Mouse (Mus musculus): ENCODE measurements around the gene Lypd9. TPM values are rescaled to one million over a fixed set of nuclear protein-coding genes. Genes with fewer than 3 reads are reported as not detected.
A peak's percentile ranks its signal among the peaks of the same experiment; 100 is the strongest.
"Not testable (repeated sequence)": the region's sequence is repeated elsewhere in the genome, so short reads cannot be mapped to it uniquely, and the experiment has no call there.

The Lypd9 gene
- not detected in 2 replicates for polyA plus RNA-seq (2014; fragmentation: Nextera tagmentation; extraction: Ambion mirVana)

DNA sequence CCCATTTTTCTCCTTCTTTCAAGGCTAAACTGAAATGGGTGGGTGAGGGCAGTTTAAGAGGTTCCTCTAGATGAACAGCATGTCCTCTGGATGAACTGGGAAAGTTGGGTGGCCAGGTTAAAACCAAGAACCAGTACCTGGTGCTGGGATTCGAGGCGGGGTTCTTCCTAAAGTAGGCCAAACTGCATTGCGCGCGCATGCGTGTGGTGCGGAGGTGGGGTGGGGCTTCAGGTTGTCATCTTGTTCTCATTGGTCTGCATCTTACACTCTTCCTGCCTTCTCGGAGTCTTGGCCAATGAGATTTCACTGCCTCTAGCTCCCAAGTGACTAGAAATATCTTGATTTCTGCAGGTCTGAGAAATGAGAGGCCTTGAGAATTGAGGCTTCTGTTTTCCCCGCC lies at the start of gene Lypd9:
Lypd9 (minus strand) TSS at position 165 of the 400 bp plus-strand sequence.
- ATAC-seq (ENCODE audit: low FRiP score, low TSS enrichment): no peak
- Histone ChIP-seq H3K9ac (ENCODE audit: low read depth, low read length) (no peak within 1 kb of the TSS), H3K4me2 (replicated peaks; ENCODE audit: low read depth, low read length) (no peak within 1 kb of the TSS), H3K9me3 (ENCODE audit: control insufficient read depth, low read length) (no peaks in the 10 kb centered on the region), H3K36me3 (ENCODE audit: control insufficient read depth, insufficient read depth, low read length) (no peaks in the 10 kb centered on the region), H3K27me3 (ENCODE audit: control insufficient read depth, insufficient read depth, low read length) (no peaks in the 10 kb centered on the region), H3K4me1 (ENCODE audit: control insufficient read depth, insufficient read depth, low read length) (no peaks in the 10 kb centered on the region), H3K27ac (ENCODE audit: low read depth, low read length) (no peak within 1 kb of the TSS), H3K4me3 (ENCODE audit: low read length) (no peak within 1 kb of the TSS)
- 98% methylated on average over 9 of the region's 9 CpGs for WGBS

DNA sequence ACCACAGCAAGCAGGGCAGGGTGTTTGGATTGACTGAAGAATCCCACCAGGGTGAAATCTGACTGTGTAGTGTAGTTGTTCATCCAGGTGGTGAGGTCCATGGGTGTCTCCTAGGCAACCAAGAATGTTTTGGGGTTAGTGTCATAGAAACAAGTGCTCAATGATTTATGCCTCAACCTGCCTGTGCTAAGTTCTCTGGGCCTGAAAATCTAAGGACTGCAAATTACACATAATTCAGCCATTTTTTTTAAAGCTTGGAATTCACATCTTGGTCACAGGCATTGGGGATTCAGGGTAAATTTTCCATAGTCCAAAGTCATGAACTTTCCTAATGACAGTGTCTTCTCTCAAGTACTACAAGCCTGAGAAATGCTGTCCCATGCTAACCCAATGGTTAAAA lies 49.7 kb upstream of the Lypd9 start, which contains the start of gene Olfr331:
Olfr331 (minus strand) TSS at position 101 of the 400 bp plus-strand sequence.
- not testable (repeated sequence) for H3K4me3 ChIP-seq (ENCODE audit: low read length); H3K4me1 ChIP-seq (ENCODE audit: control insufficient read depth, insufficient read depth, low read length); H3K27me3 ChIP-seq (ENCODE audit: control insufficient read depth, insufficient read depth, low read length); ATAC-seq (ENCODE audit: low FRiP score, low TSS enrichment); H3K9ac ChIP-seq (ENCODE audit: low read depth, low read length); H3K4me2 ChIP-seq (replicated peaks; ENCODE audit: low read depth, low read length); H3K9me3 ChIP-seq (ENCODE audit: control insufficient read depth, low read length); H3K36me3 ChIP-seq (ENCODE audit: control insufficient read depth, insufficient read depth, low read length); H3K27ac ChIP-seq (ENCODE audit: low read depth, low read length)

DNA sequence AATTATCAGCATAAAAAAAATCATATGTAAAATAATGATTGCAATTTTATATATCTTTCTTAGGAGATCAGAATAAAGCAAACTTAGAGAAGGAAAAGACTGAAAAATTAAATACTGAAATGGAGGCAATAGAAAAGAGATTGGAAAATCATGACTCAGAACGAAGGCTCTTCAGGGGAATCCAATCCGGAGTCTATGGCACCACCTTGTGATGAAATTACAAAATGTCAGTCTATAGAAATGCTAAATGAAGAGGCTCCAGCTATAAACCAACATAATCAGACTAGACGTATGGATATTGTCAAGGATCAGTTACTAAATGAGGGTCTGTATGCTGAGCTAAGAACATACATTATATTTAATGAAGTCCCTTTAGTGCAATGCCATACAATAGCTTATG lies 46.6 kb upstream of the Lypd9 start:
- H3K27me3 ChIP-seq (ENCODE audit: control insufficient read depth, insufficient read depth, low read length): no peaks in the 10 kb centered on the region
- no peaks in the 10 kb centered on the region for H3K9me3 ChIP-seq (ENCODE audit: control insufficient read depth, low read length)
- no peak overlapping the region for H3K27ac ChIP-seq (ENCODE audit: low read depth, low read length)
- no peak overlapping the region for H3K4me3 ChIP-seq (ENCODE audit: low read length)
- no peak for ATAC-seq (ENCODE audit: low FRiP score, low TSS enrichment)
- 64% methylated on average over 3 of the region's 3 CpGs for WGBS
- H3K9ac ChIP-seq (ENCODE audit: low read depth, low read length): no peak overlapping the region
- no peaks in the 10 kb centered on the region for H3K4me1 ChIP-seq (ENCODE audit: control insufficient read depth, insufficient read depth, low read length)
- no peaks in the 10 kb centered on the region for H3K36me3 ChIP-seq (ENCODE audit: control insufficient read depth, insufficient read depth, low read length)
- no peak overlapping the region for H3K4me2 ChIP-seq (replicated peaks; ENCODE audit: low read depth, low read length)

DNA sequence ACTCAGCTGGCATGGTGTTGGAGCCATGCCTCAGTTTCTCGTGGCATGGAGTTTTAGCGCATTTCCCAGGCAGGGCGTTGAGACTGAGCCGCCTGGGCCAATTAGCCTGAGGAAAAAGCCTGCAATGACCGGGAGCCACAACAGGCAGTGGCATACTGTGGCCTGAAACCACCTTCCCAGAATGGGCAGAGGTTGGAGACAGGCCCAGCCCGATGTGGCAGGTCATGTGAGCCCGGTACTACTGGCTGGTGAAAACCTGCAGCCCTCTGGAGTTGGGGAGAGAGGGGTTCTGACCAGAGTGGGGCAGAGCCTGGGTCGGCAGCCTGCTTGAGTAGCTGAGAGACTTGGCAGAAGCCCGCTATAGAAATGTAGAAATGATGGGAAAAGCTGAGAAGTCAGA lies 46.0 kb upstream of the Lypd9 start:
- no peaks in the 10 kb centered on the region for H3K27me3 ChIP-seq (ENCODE audit: control insufficient read depth, insufficient read depth, low read length)
- no peaks in the 10 kb centered on the region for H3K9me3 ChIP-seq (ENCODE audit: control insufficient read depth, low read length)
- H3K4me2 ChIP-seq (replicated peaks; ENCODE audit: low read depth, low read length): no peak overlapping the region
- H3K36me3 ChIP-seq (ENCODE audit: control insufficient read depth, insufficient read depth, low read length): no peaks in the 10 kb centered on the region
- no peak overlapping the region for H3K27ac ChIP-seq (ENCODE audit: low read depth, low read length)
- H3K4me1 ChIP-seq (ENCODE audit: control insufficient read depth, insufficient read depth, low read length): no peaks in the 10 kb centered on the region
- no peak overlapping the region for H3K4me3 ChIP-seq (ENCODE audit: low read length)
- no peak for ATAC-seq (ENCODE audit: low FRiP score, low TSS enrichment)
- H3K9ac ChIP-seq (ENCODE audit: low read depth, low read length): no peak overlapping the region
- 89% methylated on average over 9 of the region's 9 CpGs for WGBS

DNA sequence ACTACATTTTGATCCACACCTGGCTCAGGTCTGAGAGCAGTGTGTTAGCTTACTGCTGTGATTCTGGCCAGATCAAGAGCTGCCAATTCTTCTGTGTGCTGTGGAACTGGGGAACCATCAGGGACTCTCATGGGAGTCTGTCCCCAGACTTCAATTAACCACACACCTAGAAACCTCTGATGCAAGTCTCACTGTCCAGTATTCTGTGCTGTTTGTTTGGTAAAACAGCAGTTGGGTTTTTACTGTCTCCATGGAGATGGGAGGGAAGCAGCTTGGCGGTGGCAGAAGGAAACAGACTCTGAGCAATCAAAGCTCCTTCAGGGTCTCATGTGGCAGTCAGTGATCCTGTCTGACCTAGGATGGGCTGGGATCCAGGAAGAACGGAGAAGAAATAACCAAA lies 39.7 kb upstream of the Lypd9 start, which contains the start of gene Olfr332:
Olfr332 (minus strand) TSS at position 101 of the 400 bp plus-strand sequence.
- 77% methylated on average over 2 of the region's 2 CpGs for WGBS
- Histone ChIP-seq H3K4me3 (ENCODE audit: low read length) (no peak within 1 kb of the TSS), H3K27ac (ENCODE audit: low read depth, low read length) (no peak within 1 kb of the TSS), H3K4me1 (ENCODE audit: control insufficient read depth, insufficient read depth, low read length) (no peaks in the 10 kb centered on the region), H3K9me3 (ENCODE audit: control insufficient read depth, low read length) (no peaks in the 10 kb centered on the region), H3K36me3 (ENCODE audit: control insufficient read depth, insufficient read depth, low read length) (no peaks in the 10 kb centered on the region), H3K4me2 (replicated peaks; ENCODE audit: low read depth, low read length) (no peak within 1 kb of the TSS), H3K9ac (ENCODE audit: low read depth, low read length) (no peak within 1 kb of the TSS), H3K27me3 (ENCODE audit: control insufficient read depth, insufficient read depth, low read length) (no peaks in the 10 kb centered on the region)
- no peak for ATAC-seq (ENCODE audit: low FRiP score, low TSS enrichment)

DNA sequence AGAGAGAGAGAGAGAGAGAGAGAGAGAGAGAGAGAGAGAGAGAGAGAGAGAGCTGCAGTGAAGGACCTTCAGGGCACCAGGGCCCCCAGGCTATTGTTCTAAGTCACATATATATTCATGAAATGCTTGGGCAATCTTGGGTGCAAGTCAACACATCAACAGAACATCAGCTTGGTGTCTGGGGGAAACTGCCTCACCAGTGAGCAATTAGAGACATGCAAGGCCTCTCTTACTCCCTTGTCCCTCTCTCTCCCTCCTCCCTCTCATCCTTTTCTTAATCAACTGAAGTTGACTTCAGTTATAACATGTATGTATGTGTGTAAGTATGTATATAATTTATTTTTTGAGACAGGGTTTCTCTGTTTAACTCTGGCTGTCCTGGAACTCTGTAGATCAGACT lies 9.4 kb upstream of the Lypd9 start, which contains the start of gene Olfr30:
Olfr30 (minus strand) TSS at position 101 of the 400 bp plus-strand sequence.
- no peak within 1 kb of the TSS for H3K4me3 ChIP-seq (ENCODE audit: low read length)
- no peak for ATAC-seq (ENCODE audit: low FRiP score, low TSS enrichment)
- H3K4me1 ChIP-seq (ENCODE audit: control insufficient read depth, insufficient read depth, low read length): no peaks in the 10 kb centered on the region
- no peaks in the 10 kb centered on the region for H3K27me3 ChIP-seq (ENCODE audit: control insufficient read depth, insufficient read depth, low read length)
- H3K4me2 ChIP-seq (replicated peaks; ENCODE audit: low read depth, low read length): no peak within 1 kb of the TSS
- no peak within 1 kb of the TSS for H3K9ac ChIP-seq (ENCODE audit: low read depth, low read length)
- H3K27ac ChIP-seq (ENCODE audit: low read depth, low read length): no peak within 1 kb of the TSS
- H3K9me3 ChIP-seq (ENCODE audit: control insufficient read depth, low read length): no peaks in the 10 kb centered on the region
- no peaks in the 10 kb centered on the region for H3K36me3 ChIP-seq (ENCODE audit: control insufficient read depth, insufficient read depth, low read length)

DNA sequence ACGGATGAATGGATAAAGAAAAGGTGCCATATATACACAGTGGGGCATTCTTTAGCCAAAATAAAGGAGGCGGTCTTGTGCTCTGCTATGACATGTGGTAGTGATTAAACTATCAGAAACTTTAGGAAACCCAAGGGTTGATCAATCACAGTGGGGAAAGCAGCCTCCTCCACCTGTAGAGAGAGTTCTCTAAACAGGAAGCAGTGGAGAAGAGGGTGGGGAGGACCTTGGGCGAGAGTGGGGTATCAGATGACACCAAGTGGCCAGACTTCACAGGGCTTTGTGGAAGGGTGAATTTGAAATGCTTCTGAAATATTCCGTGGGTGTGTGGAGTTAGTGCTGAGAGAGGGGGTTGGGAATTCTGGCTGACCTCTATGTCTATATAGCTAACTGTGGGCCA lies 869 bp upstream of the Lypd9 start:
- Histone ChIP-seq H3K9me3 (ENCODE audit: control insufficient read depth, low read length) (no peaks in the 10 kb centered on the region), H3K4me3 (ENCODE audit: low read length) (no peak overlapping the region), H3K27ac (ENCODE audit: low read depth, low read length) (no peak overlapping the region), H3K36me3 (ENCODE audit: control insufficient read depth, insufficient read depth, low read length) (no peaks in the 10 kb centered on the region), H3K4me1 (ENCODE audit: control insufficient read depth, insufficient read depth, low read length) (no peaks in the 10 kb centered on the region), H3K9ac (ENCODE audit: low read depth, low read length) (no peak overlapping the region), H3K27me3 (ENCODE audit: control insufficient read depth, insufficient read depth, low read length) (no peaks in the 10 kb centered on the region), H3K4me2 (replicated peaks; ENCODE audit: low read depth, low read length) (no peak overlapping the region)
- ATAC-seq (ENCODE audit: low FRiP score, low TSS enrichment): no peak; the same call in 1 of the 2 replicates
- WGBS: 41% methylated on average over 4 of the region's 4 CpGs

DNA sequence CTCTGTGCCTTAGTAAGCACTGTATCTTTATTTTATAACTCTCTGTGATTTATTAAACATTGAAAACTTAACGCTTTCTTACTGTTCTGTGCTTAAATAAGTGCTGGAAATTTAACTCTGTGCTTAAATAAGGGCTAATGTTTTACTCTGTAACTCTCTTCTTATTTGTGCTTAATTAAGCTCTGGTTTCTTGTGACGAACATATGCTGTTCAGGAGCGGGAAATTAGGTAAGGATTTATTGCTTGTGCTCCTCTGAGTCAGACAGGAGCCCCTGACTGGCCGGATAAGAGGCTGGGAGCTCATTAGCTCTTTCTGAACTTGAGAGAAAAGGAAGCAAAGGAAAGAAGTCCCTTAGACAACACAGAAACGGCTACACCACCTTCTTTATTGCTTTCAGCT lies 14.9 kb downstream of the Lypd9 start:
- no peak overlapping the region for H3K4me2 ChIP-seq (replicated peaks; ENCODE audit: low read depth, low read length)
- ATAC-seq (ENCODE audit: low FRiP score, low TSS enrichment): peak; percentile 35; the same call in 1 of the 2 replicates
- no peaks in the 10 kb centered on the region for H3K4me1 ChIP-seq (ENCODE audit: control insufficient read depth, insufficient read depth, low read length)
- WGBS: 3% methylated on average over 5 of the region's 5 CpGs
- H3K9ac ChIP-seq (ENCODE audit: low read depth, low read length): no peak overlapping the region
- H3K9me3 ChIP-seq (ENCODE audit: control insufficient read depth, low read length): no peaks in the 10 kb centered on the region
- H3K27me3 ChIP-seq (ENCODE audit: control insufficient read depth, insufficient read depth, low read length): no peaks in the 10 kb centered on the region
- H3K27ac ChIP-seq (ENCODE audit: low read depth, low read length): no peak overlapping the region
- H3K4me3 ChIP-seq (ENCODE audit: low read length): no peak overlapping the region
- H3K36me3 ChIP-seq (ENCODE audit: control insufficient read depth, insufficient read depth, low read length): no peaks in the 10 kb centered on the region

DNA sequence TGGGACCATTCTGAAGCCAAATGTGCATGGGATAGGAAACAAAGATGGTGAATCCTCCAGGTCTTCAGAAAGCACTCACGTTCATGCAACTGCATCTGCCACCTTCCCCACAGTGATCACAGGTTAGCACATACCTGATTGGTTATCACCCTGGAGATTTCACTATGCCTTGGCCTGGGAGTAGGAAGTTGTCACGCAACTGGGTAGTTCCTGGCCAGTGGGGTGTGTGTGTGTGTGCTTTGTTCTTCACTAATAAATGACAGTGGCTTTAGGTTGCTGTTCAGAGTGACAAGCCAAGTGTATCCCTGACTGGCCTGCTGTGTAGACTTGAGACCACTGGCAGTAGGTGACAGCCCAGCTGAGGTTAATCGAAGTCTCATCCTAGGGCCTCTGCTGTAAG lies 20.5 kb downstream of the Lypd9 start, which contains the start of gene Gm12253:
Gm12253 (plus strand) TSS at position 301 of the 400 bp plus-strand sequence.
- no peak for ATAC-seq (ENCODE audit: low FRiP score, low TSS enrichment)
- no peaks in the 10 kb centered on the region for H3K9me3 ChIP-seq (ENCODE audit: control insufficient read depth, low read length)
- H3K4me3 ChIP-seq (ENCODE audit: low read length): no peak within 1 kb of the TSS
- H3K27ac ChIP-seq (ENCODE audit: low read depth, low read length): no peak within 1 kb of the TSS
- no peaks in the 10 kb centered on the region for H3K4me1 ChIP-seq (ENCODE audit: control insufficient read depth, insufficient read depth, low read length)
- H3K4me2 ChIP-seq (replicated peaks; ENCODE audit: low read depth, low read length): no peak within 1 kb of the TSS
- H3K27me3 ChIP-seq (ENCODE audit: control insufficient read depth, insufficient read depth, low read length): no peaks in the 10 kb centered on the region
- H3K36me3 ChIP-seq (ENCODE audit: control insufficient read depth, insufficient read depth, low read length): no peaks in the 10 kb centered on the region
- WGBS: 87% methylated on average over 3 of the region's 3 CpGs
- no peak within 1 kb of the TSS for H3K9ac ChIP-seq (ENCODE audit: low read depth, low read length)

Data from kidney, embryonic 14.5 days (tissue).